Mouse (Mus musculus): ENCODE data around the gene Sod1.

- TF ChIP-seq TAL1 (IDR thresholded peaks at IDR 0.05; ENCODE audit: low read length) (no peak), GATA1 (IDR thresholded peaks at IDR 0.05; ENCODE audit: low read length) (no peak)
Measured at GRCm38 (mm10) chr16:90234617-90235016, 14.1 kb downstream of the Sod1 start.
